Mouse (Mus musculus): ENCODE data around the gene Pink1. TPM values are rescaled to one million over a fixed set of nuclear protein-coding genes. Genes with fewer than 3 reads are reported as not detected.

Gene Pink1
- total RNA-seq (2021): 100 to 1,000 TPM; 163 to 177 TPM

DNA sequence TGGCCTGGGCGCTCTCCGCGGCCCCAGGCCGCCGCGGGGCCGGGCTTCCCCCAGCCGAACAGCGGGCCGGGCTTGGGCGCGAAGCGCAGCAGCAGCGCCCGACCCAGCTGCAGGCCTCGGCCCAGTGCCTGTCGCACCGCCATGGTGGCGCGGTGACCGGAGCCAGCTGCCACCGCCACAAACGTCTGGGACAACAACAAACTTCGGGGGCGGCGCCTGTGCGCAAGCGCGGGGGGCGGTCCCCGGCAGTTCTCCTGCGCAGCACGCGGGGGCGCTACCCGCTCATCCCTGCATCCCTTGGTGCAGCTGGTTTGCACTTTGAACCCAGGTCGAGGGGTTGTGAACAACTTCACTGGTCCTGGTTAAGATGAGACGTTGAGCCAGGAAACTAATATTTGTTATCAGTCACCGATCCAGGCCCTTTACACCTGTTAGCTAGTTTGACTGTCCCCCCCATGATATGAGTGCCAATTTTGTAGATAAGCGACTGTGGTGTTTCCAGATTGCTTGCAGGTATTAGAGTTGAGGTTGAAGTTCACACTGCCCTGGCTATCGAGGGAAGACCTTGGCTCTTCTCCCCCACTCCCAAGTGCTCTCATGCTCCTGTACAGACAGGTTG is at the start of gene Pink1:
Gene Pink1, minus strand, starts transcription at position 231 of the 619 bp plus-strand sequence.
- peak; percentile 95 for DNase-seq

- DNase-seq: no peak
Measured at GRCm38 (mm10) chr4:138375117-138375516, 49.0 kb upstream of the Pink1 start.

DNA sequence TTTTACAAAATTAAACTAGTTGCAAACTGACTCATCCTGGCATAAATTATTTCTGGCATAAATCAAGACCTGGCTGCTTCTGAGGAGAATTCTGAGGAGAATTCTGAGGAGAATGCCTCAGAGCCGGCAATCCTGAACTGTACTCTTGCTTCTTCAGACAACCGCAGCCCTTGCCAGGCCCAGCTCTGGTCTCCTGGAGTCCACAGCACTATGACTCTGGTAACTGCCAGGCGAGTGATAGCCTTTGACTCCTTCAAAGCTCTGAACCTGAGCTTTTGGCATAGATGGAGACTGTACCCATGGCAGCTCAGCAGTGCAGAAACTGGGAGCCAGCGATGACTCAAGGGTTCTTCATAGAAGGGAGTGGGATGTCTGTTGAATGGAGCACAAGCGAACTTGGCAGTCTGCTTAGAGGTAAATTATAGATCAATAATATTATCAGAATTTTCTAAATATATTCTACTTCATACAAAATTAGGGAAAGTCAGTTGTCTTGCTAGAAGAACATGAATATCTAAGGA is 44.9 kb upstream of the Pink1 start:
- DNase-seq: no peak

- peak; percentile 15 for DNase-seq
Measured at GRCm38 (mm10) chr4:138368498-138369260, 42.6 kb upstream of the Pink1 start.

DNA sequence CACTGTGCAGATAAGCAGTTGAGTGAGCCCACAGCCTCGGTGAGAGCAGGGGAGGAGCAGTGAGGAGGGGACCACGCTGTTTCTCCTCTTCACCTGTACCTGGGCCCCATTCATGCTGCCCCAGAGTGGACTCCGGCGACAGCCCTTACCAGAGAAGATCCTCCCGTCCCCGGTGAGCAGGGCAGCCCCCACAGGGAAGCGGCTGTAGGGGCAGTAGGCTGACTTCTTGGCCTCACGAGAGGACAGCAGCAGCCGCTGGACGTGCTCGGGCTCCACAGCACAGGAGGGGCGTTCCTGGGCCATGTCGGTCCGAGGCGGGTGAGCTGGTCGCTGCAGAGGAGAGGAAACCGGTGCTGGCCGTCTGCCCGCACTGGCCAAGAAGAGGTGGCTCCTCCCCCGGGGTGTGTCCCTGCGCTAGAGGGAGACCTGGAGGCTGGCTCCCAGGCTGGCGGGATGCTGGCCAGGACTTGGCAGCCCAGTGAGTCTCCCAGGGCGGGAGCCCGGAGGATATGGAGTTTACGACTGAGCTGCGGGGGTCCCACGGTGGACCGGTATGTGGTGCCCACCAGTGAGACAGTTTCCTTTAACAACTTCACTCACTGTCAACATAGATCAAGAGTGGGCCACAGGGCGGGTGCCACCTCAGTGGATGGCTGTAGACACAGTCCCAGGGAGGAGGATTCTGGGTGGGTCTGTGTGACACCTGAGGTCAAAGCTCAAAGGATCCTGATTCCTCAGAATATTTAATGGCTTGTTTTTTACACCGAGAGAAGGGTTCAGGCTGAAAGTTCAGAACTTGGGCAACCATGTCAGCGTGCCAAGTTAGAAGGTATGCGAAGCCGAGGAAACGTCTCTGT is 41.8 kb upstream of the Pink1 start, which contains the start of gene Cda:
Gene Cda, minus strand, starts transcription at position 352 of the 857 bp plus-strand sequence.
- DNase-seq: peak; percentile 91

DNA sequence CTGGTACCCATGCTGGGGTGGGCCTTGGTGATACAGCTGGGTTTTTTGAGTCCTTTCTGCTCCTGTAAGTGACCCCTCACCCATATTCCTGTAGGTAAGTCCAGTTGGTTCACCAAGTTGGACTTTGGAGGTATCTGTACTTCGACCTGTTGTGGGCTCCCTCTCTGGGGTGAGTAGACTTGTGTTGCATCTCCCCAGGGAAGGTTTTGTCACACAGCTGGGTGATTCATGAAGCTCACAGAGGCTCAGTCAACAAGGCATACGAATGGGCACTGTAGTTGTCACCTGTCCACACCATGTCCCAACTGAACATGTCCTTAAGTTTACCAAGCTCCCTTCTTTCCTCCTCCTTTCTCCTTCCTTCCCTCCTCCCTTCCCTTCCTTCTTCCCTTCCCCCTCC is 40.5 kb upstream of the Pink1 start:
- DNase-seq: no peak

- DNase-seq: no peak
Measured at GRCm38 (mm10) chr4:138363511-138363910, 37.4 kb upstream of the Pink1 start.

- no peak for DNase-seq
Measured at GRCm38 (mm10) chr4:138362883-138363282, 36.8 kb upstream of the Pink1 start.

GRCm38 (mm10) chr4:138361370-138361821 is 35.3 kb upstream of the Pink1 start:
- DNase-seq: no peak

- no peak for DNase-seq
Measured at GRCm38 (mm10) chr4:138358176-138358575, 32.1 kb upstream of the Pink1 start.

DNA sequence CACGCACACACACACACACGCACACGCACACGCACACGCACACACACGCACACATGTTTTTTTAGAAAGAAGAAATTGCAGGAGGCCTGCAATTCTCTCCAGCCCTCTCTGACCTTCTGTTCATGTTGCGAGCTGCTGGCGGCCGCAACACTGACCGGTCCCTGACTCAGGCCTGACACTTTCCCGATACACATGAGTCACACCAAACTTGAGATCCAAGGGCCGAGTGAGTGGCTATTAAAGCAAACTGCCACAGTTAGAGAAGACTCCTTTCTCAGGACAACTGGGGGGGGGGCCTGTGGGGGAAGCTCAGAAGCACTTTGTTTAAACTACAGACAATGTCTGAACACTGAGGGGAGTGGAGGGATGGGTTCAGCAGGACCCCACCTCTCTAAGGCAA is 30.4 kb upstream of the Pink1 start:
- DNase-seq: no peak

DNA sequence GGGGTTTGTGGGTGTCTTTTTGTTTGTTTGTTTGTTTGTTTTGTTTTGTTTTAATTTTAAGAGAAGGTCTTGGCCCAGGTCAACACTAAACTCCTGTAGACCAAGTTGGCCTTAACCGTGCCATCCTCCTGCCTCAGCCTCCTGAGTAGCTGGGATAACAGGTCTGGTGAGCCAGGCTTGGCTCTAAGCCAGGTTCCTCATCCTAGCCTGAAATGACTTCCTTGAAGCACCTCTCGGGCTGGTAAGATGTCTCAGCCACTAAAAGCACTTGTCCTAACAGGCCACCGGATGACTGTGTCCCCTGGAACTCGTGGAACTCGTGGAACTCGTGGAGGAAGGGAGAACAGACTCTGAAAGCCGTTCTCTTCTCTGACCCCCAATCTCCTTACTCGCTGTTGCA is 30.0 kb upstream of the Pink1 start:
- no peak for DNase-seq

DNA sequence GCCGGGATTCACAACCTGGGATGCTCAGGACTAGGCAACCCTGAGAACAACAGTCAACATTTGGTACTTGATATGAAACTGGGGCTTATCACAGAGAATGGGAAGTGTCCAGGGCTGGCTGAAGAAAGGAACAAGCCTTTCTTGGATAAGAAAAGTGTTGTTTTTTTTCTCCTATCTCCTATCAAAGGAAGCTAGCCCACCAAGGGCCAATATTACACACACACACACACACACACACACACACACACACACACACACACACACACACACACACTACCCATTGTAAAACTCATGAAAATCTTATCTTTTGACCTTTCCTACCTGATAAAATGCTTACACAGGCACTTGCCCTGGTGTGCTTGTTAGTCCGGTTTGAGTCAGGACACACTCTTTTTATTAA is 29.4 kb upstream of the Pink1 start:
- DNase-seq: no peak

GRCm38 (mm10) chr4:138353438-138354171 is 27.5 kb upstream of the Pink1 start:
- peak; percentile 27 for DNase-seq

DNA sequence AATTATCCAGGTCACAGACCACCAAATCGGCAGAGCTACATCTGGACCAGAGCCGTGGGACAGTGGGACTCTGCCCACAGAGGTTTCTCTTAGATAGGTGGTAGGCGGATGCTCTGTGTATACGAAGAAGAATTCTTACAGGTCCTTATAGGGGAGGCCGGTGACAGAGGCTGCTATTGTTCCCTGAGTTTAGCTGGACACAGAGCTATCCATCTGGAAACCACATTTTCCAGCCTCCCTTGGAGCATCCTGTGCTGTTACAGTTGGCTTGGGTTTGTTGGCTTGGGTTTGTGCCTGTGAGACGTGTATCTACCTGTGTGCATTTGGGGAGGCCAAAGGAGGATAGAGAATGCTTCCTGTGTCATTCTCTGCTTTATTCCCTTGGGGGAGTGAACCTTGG is 26.6 kb upstream of the Pink1 start:
- no peak for DNase-seq

DNA sequence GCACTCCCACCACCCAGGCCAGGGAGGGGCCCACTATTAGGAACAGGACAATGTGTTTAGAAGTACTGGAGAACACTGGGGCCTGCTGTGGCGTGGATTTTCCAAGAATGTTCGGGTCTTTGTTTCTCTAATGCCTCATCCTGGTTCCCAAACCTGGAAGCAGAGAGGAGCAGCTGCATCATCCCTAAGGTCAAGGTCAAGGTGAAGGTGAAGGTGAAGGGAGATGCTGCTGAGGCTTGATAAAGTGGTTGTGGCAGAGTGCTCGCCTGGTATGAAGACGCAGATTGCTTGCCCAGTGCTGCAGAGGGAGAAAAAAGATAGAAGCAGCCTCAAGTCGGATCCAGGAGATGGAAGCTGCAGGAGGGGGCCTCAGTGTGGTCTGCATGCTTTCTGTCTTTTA is 25.7 kb upstream of the Pink1 start:
- no peak for DNase-seq

DNA sequence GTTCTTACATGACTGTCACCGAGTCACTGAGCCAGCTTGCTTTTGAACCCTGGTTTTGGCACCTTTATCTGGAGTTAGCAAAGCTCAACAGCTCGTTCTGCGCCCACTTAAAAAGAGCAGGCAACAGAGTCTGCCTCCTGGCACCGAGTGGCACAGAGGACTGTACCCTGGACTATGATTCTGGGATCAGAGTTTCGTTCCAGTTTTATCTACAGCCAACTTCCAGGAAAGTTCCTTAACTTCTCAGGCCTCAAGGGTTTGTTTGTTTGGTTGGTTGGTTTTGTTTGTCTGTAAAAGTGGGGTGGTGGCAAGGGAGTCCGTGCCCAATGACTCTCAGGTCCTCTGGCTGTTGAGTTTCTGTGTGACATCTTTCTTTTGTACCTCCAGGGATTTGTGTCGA is 22.6 kb upstream of the Pink1 start:
- DNase-seq: no peak

- DNase-seq: no peak
Measured at GRCm38 (mm10) chr4:138347280-138347679, 21.2 kb upstream of the Pink1 start.

DNA sequence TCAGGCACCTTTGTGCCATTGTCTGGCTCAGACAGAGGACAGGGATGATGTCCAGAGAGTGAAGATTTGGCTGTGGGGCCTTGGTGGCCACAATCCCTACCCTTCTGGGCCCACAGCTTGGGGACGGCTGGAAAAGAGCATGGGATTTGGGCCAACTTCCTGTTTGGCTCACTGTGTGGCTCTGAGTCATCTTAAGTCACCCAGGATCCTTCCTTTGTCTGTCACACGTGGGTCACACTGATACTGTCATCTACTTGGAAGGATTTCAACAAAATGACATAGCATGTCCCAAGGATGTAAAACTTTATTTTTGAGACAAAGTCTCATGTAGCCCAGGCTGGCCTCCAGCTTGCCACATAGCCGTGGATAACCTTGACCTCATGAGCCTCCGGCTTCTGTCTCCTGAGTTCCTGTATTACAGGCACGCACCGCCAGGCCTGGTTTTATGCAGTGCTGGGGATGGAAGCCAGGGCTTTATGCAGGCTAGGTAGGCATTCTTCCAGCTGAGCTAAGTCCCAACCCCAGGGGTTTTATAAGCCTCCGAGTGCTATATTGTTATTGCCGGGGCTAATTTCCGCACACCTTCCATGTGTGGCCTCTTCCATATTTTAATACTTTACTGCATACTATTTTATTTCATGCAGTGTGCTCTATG is 18.9 kb upstream of the Pink1 start:
- DNase-seq: peak; percentile 65

DNA sequence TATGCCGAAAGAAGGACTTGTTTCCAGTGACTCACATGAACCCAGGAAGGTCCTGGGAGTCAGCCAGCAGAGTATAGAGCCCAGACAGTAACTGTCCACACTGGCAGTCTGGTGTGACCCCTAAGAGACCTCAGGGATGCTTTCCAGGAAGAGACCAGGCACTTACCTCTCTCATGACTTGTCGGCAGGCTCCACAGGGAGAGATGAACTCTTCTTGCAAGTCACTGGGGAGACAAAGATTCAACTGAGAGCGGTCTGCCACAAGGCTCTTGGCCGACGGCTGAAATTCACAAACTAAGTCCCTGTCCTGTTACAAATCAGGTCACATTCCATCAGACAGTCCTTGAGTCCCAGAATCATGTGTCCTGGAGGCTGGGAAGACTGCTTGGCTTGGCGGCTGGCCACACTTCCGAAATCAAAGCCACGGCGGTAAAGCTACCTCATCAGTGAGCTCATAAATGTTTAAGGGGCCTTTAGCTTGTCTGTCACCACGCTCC is 17.3 kb upstream of the Pink1 start:
- DNase-seq: peak; percentile 59

- no peak for DNase-seq
Measured at GRCm38 (mm10) chr4:138342778-138343177, 16.7 kb upstream of the Pink1 start.

Data from heart, postnatal 4 days (tissue).